Mouse (Mus musculus) CD4-positive, CD25-positive, alpha-beta regulatory T cell, adult 2 months (primary cell): ENCODE measurements at regions not wholly inside any gene's neighbourhood (a gene's known extent, or its start where the extent isn't known, plus 50 kb on each side); places are given as distances from the start of the nearest gene placed in this dataset.

Experiments
- DNase-seq: peaks from one replicate; pipeline ENCODE4 v3.0.0-alpha.2; 2012; ENCODE audit warnings: low read depth, low spot score

DNA sequence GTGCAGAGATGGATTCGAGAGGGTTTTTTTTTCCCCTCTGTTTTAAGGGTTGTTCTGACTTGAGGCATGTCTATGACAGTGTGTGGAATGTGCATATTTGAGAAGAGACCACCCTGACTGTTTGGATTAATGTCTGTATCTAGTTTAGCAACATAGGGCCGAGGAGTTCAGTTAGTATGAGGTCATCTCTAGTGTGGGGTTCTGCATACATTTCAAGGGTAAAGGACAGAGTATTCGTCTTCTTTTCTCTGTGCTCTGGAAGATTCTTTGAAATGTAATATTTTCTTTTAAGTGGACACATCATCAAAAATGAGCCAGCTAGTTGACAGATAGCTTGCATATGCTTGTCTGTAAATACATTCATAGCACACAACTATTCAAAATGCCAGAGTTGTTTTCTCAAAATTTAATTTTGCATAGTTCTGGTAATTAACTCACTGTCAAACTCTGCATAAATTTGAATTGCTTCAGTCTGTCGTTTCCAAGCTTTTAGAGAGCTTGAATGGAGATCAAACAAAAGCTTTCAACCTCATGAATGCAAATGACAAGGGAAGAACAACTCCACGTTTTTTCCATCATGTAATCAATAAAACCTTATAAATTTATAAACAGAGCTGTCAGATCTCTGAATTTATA is 415.5 kb downstream of the Adamts20 start:
- no peak for DNase-seq

DNA sequence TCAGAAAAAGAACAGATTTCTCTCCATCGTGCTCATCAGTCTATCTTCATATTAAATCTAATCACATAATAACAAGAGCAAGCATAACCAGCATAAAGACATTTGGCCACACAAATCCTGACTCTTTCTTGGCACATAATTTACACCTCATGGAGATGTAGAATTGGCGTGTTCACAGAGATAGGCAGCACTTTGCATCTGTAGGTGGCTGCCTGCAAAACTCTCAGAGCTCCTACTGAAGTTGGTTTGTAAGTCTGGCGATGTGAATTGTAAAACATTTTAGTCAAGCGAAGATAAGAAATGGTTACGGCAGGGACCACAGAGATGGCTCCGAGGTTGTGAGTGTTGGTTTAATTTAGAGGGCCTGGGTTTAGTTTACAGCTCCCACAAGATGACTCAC is 419.0 kb downstream of the Adamts20 start:
- no peak for DNase-seq

DNA sequence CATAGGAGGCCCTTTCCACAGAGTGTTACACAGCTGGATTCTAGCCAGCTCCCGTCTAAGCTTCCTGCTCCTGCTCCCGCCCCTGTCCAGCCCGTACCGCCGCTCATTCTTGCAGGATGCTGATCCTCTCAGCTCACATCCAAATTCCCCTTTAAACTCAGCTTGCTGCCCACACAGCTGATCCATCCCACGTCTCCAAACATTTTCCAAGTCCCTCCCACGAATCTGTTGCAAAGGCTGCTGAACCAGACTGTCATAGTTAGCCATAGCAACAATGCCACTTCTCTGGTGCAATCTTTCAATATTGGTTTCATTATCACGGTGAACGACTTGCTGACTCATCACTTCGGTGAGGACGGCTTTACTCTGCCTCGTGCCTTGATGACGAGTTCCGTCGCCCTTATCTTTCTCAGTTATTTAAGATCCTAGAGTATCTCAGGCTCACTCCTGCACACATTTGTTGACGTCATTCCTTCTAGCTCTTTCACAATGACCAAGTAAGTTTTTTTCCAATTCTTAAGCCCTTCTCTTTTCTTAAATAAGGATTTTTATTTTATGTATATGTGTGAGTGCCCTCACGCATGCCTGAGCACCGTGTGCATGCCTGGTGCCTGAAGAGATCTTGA is 420.0 kb downstream of the Adamts20 start:
- no peak for DNase-seq

DNA sequence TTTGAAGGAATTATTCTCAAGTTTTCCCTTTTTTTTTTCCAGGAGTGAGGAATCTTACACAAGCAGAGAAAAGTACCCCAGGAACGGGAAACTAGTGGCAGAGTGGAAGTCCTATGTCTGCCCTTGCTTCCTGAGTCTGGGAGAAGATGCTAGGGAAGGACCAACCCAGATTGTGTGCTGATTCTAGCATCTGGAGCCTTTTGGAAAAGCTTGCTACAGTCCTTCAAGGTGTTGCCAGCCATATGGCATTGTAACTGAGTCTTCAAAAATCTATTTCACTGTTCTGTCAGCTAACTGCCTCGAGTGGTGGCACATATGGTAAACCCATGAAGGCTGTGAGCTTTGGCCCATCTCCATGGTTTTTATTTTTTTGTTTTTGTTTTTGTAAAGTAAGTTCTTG is 432.3 kb downstream of the Adamts20 start:
- no peak for DNase-seq

DNA sequence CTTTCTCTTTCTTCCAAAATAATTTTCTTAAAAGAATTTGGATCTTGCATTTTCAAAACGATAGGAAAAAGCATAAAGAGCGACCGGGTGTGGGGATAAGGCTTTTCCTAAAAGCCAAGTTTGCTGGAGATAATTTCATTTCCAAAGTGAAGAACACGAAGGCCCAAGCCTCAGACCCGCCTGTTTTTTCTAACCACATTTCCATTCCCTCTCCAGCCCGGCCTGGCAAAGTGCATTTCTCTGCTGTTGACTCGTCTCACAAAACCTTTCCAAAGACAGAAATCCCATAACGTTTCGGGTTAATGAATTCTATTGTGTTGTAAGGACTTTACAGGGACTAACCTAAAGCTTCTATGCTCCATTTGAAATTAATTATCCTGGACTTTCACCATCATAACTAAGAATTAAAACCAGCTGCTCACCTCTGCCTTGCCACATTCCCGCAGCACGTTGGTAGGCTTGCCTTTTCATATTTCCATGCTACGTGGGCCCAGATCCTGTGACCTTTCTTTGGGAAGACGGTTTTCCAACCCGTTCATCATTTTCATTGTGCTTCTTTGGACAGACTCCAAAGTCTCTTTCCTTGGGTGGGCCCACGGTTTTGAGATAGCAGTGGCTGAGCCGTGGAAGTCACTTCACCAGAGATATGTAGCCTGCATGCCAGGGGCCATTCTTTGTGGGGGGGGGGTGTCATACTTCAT is 430.5 kb upstream of the Prickle1 start:
- no peak for DNase-seq

DNA sequence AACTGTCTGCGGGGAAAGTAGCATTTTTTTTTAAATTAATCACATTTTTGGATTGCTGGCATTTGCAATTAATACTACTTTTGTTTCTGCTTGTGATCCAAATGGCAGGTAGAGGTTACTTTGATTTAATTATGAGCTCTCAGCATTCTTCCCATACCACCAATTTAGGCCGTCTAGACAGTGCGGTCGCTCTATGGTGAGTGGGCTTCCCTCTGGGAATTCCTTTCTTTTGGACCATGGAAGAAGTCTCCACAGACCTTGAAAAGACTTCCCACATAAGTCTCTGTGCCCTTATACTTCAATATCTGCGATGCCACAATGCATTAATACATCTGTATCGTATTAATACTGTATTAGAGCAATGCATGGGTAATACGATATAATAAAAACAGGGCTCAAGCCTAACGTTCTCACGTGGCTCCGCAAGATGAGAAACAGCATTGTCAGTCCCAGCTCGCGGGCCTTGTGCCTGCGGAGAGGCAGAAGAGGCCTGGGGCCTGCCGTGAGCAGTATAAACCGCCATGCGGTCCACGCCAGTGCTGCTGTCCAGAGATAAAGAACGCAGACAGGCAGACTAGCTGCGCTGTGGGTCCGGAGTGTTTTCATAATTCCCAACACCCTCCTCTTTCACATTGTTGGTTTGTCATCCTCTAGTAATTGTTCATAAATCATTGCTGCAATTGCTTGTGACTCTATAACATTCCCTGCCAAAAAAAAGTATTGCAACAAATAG is 429.7 kb upstream of the Prickle1 start:
- no peak for DNase-seq

DNA sequence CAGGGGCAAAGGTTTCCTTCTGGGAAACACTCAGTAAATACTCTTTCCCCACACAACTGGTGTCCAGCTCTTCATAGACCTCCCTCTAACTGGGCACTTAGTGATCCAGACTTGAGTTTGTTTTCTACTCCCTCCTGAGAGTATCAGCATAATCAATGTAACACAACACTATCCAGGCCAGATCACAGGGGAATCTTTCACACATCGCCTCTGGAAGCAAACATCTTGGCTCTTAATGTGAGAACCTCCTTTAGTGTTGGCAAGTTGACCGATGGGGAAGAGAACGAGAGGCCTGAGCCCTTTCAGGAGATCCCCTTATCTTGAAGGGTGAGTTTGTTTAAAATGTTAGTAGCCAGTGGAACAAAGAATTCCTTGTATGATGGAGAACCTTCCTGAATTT is 429.1 kb upstream of the Prickle1 start:
- no peak for DNase-seq

DNA sequence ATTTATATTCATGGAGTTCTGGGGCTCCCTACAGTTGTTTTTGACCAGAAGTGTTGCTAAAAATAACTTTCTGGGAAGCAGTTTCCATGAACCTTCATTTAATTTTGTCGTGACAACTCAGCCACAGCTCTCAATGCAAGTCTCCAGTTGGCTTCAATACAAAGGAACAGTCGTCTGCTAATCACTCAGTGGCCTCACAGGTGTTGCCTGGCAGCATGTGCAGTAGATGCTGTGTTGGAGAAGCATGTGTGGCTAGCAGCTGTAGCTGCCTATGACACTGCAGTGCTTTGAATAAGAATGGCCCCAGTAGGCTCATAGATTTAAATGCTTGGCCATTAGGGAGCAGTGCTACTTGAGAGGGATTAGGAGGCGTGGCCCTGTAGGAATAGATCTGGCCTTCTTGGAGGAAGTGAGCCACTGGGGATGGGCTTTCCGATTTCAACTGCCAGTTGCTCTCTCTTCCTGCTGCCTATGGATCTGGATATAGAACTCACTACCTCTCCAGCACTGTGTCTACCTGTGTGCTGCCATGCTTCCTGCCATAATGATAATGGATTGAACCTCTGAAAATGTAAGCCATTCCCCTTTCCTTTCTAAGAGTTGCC is 428.5 kb upstream of the Prickle1 start:
- DNase-seq = no peak

DNA sequence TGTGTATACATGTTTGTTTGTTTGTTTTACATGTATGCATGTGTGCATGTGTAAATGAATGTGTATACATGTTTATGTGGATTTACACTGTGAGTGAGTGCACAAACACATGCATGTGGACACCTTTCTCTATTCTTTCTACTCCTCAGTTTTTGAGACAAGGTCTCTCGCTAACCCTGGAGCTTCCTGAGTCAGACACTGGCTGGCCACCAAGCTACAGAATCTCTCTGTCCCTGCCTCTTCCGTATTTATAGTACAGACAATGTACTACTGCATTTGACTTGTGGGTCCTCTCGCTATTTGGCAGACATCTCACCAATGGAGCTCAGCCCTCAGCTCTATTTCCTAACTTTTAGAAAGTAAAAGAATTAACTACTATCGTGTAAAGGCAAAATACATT is 427.8 kb upstream of the Prickle1 start:
- DNase-seq = no peak

DNA sequence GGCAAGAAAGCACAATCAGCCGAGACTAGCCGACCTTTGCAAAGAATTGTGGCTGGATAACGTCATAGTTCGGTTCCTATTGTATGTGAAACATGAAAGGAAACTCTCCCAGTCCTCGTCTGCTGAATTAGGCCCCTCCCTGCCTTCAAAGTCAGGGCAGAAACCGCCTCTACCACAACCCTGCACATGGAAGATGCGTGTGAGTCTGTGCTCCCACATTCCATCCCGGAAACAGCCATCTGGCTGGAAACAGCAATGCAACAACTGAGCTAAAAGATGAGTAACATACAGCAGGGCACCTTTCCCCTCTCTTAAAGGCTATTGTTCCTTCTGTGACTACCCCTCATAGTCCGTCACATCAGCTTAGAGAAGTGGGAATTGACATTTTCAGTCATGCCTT is 422.1 kb upstream of the Prickle1 start:
- no peak for DNase-seq

DNA sequence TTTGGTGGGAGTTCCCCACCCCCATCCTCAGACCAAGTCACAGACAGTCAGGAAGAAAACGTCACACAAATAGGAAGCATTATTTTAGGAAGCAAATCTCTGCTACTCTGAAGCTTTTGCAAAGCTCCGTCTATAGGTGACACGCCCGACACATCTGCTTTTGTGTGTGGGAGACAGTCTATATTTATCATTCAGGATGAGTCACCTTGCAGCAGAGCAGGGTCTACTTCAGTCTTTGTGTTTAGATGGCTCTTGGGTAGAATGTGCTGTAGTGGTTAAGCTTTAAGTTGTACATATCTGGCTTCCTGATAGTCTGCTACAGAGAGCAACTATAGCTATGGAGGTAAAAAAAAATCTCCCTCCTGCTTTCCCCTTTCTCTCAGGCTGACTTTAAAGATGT is 415.8 kb upstream of the Prickle1 start:
- DNase-seq = peak; percentile 3

DNA sequence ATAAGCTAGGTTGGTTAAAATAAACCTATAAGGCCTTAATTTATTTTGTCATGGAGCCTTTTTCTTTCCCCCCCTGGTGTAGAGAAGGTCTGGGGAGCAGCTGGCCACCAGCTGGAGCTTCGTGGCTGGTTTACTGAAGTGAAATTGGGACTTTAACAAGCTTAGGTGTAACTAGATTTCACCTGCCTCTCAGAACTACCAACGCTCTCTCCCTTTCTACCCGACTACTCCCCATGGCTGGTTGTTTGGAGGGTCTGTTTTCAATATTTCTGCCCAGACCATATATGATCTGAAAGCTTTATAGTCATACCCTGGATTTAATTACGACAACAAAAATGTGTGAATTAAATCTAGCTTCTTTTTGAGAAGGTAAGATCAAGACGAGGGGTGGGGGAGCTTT is 410.4 kb upstream of the Prickle1 start:
- no peak for DNase-seq

DNA sequence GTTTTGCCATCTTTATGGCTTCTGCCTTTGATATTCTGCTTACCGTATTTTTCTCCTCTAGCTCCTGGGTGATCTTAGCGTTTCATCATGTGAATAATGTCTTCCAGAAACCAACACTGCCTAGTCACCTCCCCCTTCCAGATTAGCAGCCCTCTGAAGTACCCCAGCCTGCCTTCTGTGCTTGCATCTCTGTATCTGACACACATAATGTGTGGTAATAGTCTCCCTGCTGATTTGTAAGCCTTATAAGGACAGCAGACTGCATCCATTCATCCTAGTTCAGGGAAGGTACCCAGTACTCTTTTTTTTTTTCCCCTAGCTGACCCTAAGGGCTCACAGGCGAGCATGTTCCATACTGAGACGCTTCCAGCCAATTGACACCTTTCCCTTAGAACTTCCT is 409.2 kb upstream of the Prickle1 start:
- DNase-seq = no peak

DNA sequence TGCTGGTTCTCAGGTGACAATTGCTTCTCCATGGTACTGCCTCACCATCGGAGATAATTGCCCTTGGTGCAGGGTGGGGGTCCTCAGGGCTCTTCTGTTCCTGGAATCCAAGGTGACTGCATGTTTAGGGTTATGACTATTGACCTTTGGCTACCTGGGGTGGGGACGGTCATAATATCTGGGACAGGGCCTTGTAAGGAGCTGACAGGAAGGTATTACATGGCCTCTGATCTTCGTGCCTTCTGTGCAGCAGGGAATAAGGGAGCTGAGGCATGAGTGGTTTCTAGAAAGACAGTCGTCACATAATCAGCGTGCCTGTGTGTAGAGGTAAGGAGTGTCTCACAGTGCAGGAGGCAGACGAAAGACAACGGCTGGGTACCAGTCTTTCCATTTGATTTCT is 407.5 kb upstream of the Prickle1 start:
- no peak for DNase-seq

DNA sequence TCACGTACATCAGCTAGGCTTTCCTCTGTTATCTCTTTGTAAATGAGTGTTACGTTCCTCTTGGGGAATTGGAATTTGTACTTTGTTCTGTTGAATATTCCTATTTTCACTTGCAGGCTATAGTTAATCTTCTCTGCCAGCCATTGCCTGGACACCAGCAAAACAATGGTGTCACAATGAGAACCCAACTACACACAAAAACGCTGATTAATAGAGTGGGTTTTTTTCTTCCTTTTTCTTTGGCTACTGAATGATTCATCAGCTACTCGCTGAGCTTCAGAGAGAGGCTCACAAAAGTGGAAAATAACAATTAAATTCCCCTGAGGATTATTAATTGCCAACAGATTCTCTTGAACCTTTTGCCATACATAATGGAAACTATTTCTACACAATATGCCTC is 398.9 kb upstream of the Prickle1 start:
- DNase-seq = no peak

DNA sequence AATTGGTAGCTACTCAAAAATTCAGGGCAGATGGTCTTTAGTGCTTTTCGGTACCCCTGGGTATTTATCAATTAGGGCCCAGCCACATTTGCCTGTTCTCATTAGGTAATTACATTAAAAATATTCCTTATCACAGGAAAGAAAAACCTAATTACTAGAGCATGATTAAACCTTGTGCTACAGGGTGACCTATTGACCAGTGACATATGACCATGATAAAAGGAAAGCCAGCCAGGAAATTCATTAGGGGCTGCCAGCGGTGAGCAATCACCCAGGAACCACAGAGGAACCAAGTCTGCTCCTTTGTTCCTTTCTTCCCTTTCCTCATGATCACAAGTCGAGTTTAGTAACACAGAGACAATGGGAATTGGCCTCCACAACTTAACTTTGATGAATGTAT is 394.4 kb upstream of the Prickle1 start:
- no peak for DNase-seq

DNA sequence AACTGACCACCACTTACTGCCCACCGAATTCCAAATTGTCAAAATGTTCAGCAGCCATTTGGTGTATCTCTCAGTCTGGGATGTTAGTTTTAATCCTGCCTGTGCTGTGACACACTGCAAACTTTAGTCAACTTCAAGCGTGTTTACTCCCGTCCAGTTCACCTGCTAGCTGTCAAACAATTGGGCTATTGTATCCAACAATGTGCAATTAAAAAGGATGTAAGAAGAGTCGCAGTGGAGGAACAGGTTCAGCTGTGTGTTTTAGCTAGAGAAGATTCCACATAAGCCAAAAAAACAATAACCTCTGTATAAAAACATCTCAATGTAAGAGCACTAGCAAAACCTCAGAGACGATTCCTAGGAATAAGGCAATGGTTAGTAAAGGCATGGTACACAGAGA is 392.7 kb upstream of the Prickle1 start:
- DNase-seq = no peak

DNA sequence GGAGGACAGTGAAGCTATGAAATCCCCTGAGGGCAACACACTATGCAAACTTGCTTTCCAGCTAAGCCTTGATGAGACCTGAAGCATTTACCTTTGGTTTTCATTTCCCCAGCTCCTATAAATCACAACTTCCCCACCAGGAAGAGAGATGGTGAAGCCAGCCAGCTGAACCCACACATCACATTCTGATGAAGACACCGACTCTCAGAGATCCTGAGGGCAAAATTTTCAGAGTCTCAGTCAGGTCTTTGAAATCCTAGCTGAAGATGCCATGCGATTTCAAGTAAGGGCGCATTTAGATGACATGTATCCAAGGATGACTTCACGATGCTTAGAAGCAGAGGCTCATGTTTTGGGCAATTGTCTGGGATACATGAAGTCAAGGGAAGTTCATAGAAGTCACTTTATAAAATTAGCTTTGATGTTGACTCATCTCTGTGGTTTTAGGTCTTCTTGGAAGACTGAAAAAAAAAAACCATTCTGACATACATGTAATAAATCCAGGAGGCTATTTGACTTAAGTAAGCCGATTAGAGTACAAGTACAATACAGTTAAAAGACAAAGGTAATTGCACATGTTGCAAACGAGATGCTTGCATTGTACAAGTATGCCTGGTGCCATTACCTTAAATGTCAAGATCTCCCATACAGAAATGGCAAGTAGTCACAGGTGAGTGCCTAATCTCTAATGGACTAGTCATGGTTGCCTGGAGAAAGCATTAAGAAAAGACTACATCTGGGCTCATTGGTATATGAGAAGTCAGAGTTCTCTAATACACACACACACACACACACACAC is 391.1 kb upstream of the Prickle1 start:
- DNase-seq = no peak

DNA sequence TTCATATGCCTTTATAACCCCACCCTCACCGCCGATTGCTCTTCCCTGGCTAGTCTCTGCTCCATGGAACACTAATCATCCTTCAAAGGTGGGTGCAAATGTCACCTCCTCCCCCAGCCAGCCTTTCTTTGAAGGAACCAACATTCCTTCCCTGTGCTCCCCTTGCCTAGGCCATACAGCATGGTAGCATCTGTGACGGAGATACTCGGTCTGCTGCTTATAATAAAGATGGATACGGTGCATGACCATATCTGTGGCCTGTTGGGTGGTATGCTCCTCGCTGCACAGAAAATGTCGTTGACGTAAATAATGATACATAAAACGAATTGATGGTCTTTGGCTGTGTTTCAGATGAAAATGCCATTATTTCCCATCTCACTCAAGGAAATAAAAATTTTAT is 386.4 kb upstream of the Prickle1 start:
- no peak for DNase-seq

DNA sequence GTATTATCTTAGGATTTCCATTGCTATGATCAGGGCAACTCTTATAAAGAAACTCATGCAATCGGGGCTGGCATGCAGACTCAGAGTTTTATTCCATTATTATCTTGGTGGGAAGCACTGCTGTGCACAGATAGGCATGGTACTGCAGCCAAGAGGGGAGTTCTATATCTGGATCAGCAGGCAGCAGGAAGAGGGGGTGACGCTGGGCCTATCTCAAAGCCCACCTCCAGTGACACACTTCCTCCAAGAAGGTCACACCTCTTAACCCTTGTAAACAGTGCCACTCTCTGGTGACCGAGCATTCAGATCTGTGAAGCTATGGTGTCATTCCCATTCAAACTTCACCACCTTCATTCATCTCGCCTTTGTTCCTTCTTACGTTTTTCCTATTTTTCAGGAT is 381.8 kb upstream of the Prickle1 start:
- peak; percentile 17 for DNase-seq

DNA sequence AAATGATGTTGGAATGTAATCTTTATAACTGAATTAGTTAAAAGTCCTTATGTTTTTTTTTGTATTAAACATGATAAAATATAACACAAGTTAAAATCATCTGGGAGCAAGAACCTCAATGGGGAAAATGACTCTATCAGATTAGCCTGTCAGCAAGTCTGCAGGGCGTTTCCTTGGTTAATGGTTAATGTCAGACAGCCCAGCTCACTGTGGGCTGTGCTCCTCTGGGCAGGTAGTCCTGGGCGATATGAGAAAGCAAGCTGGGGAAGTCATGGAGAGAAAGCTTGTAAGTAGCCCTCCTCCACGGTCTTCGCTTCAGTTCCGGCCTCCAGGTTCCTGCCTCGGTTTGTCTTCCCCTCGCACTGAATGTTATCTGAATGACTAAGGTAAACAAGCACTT is 379.0 kb upstream of the Prickle1 start:
- DNase-seq = no peak
